ENCODE assay signal across 8 mouse cellular contexts in the genomic region with DNA sequence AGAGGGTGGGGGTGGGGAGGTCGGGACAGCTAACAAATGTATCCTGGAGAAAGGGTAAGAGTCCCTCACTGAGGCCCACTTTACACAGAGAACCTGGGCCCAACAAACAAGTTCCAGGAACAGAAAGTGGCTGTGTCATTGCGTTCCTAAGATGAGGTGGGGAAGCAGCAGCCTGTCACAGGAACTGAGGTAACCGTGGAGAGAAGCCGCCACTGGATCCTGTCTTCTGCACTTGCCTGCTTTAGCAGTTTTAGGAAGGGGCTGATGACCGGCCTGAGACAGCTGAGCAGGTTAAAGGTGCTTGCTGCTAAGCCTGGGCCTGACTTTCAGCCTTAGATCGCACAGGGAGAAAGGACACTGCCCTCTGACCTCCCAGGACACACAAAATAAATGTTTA. TPM values are rescaled to one million over a fixed set of nuclear protein-coding genes. Genes with fewer than 3 reads are reported as not detected.
DNase-seq lines count a peak whose midpoint lies in the region; ATAC-seq and TF ChIP-seq lines count a peak whose summit lies in the region.

No protein-coding gene starts in this region.

- H3K27ac ChIP-seq in ES-Bruce4 (ENCODE audit: insufficient read depth, low read length) = peak overlapping the region; percentile 97
- peak overlapping the region; percentile 100 for H3K27ac ChIP-seq in heart, postnatal 0 days (ENCODE audit: low read depth)
- peak overlapping the region; percentile 86 for H3K27ac ChIP-seq in liver, adult 2 months (replicated peaks; ENCODE audit: insufficient read depth, low read depth, low read length)

- 29% methylated on average over 6 of the region's 6 CpGs for WGBS in heart, postnatal 0 days
- WGBS in liver, adult 2 months = 27% methylated on average over 6 of the region's 6 CpGs

- no peaks in the 10 kb centered on the region for H3K9me3 ChIP-seq in ES-Bruce4 (replicated peaks; ENCODE audit: control insufficient read depth, insufficient read depth, low read length, poor library complexity, severe bottlenecking)
- no peaks in the 10 kb centered on the region for H3K9me3 ChIP-seq in heart, postnatal 0 days (replicated peaks; ENCODE audit: control insufficient read depth, low read length)

- H3K36me3 ChIP-seq in ES-Bruce4 (ENCODE audit: control insufficient read depth, insufficient read depth, low read length, poor library complexity, severe bottlenecking) = no peaks in the 10 kb centered on the region
- no peaks in the 10 kb centered on the region for H3K36me3 ChIP-seq in heart, postnatal 0 days (replicated peaks; ENCODE audit: control insufficient read depth, insufficient read depth, low read length)
- no peaks in the 10 kb centered on the region for H3K36me3 ChIP-seq in liver, adult 2 months (ENCODE audit: control insufficient read depth, insufficient read depth, low read length)

- H3K4me1 ChIP-seq in ES-Bruce4 (ENCODE audit: control insufficient read depth, insufficient read depth, low read length) = peaks cover 22% of the 10 kb centered on the region
- peaks cover 79% of the 10 kb centered on the region for H3K4me1 ChIP-seq in heart, postnatal 0 days (ENCODE audit: control insufficient read depth, insufficient read depth)
- H3K4me1 ChIP-seq in liver, adult 2 months (ENCODE audit: control insufficient read depth, insufficient read depth, low read length) = peaks cover 20% of the 10 kb centered on the region

- no peaks in the 10 kb centered on the region for H3K27me3 ChIP-seq in ES-Bruce4 (ENCODE audit: control insufficient read depth, insufficient read depth, low read length, poor library complexity, severe bottlenecking)
- H3K27me3 ChIP-seq in heart, postnatal 0 days (ENCODE audit: control insufficient read depth, insufficient read depth, low read length) = no peaks in the 10 kb centered on the region
- no peaks in the 10 kb centered on the region for H3K27me3 ChIP-seq in liver, adult 2 months (ENCODE audit: control insufficient read depth, insufficient read depth, low read length)

- peak; percentile 57 for DNase-seq in c-Kit-negative CD71-positive TER-119-positive erythroid progenitor cells, embryonic 14.5 days (ENCODE audit: low read depth, low spot score)
- peak; percentile 39 for DNase-seq in heart, postnatal 0 days (ENCODE audit: low spot score)
- DNase-seq in liver, adult 2 months (ENCODE audit: extremely low read depth, low read depth, low spot score) = peak; percentile 74
- DNase-seq in neural tube, embryonic 10.5 days (ENCODE audit: extremely low spot score, low spot score) = peak; percentile 42
- no peak for DNase-seq in left cerebral cortex, postnatal 4 days
- DNase-seq in adrenal gland, adult 2 months = no peak

- no peak for TF ChIP-seq POLR2A in ES-Bruce4 (IDR thresholded peaks at IDR 0.05; ENCODE audit: insufficient read depth, low read length)
- no peak for TF ChIP-seq POLR2A in liver, adult 2 months (IDR thresholded peaks at IDR 0.05; ENCODE audit: extremely low read depth, insufficient read depth, low read length)

- peak overlapping the region; percentile 80 for H3K9ac ChIP-seq in ES-Bruce4 (ENCODE audit: low read depth, poor library complexity, severe bottlenecking)
- H3K9ac ChIP-seq in heart, postnatal 0 days (replicated peaks; ENCODE audit: low read depth, low read length) = no peak overlapping the region
- H3K9ac ChIP-seq in liver, adult 2 months (ENCODE audit: low read depth, low read length) = peak overlapping the region; percentile 41; the same call in 1 of the 2 replicates

- intact Hi-C loops in left cerebral cortex, postnatal 4 days (cut with DNase I) = no loop called here

- TF ChIP-seq EP300 in ES-Bruce4 (IDR thresholded peaks at IDR 0.05; ENCODE audit: insufficient read depth, low read depth, low read length) = peak; percentile 56; the same call in 1 of the 2 replicates
- TF ChIP-seq EP300 in heart, postnatal 0 days (IDR thresholded peaks at IDR 0.05; ENCODE audit: low read depth) = no peak

- ATAC-seq in heart, postnatal 0 days (ENCODE audit: insufficient read depth, low read depth) = no peak
- ATAC-seq in activated CD4-positive, CD25-positive, alpha-beta regulatory T cell, adult 4 months = no peak

- no peaks in the 10 kb centered on the region for H3K79me2 ChIP-seq in liver, adult 2 months (ENCODE audit: control insufficient read depth, insufficient read depth, low read length)

- TF ChIP-seq CTCF in ES-Bruce4 (IDR thresholded peaks at IDR 0.05; ENCODE audit: low read depth, low read length) = no peak
- no peak for TF ChIP-seq CTCF in heart, postnatal 0 days (IDR thresholded peaks at IDR 0.05; ENCODE audit: low read depth)
- no peak for TF ChIP-seq CTCF in liver, adult 2 months (IDR thresholded peaks at IDR 0.05; ENCODE audit: low read depth, low read length)

- H3K4me2 ChIP-seq in heart, postnatal 0 days (ENCODE audit: low read depth, low read length) = peak overlapping the region; percentile 43; the same call in 1 of the 2 replicates

- H3K4me3 ChIP-seq in ES-Bruce4 (ENCODE audit: low read depth, low read length) = peak overlapping the region; percentile 32
- no peak overlapping the region for H3K4me3 ChIP-seq in heart, postnatal 0 days (ENCODE audit: low read depth, low read length)
- no peak overlapping the region for H3K4me3 ChIP-seq in liver, adult 2 months (ENCODE audit: insufficient read depth, low read depth, low read length)

RNA-seq across cellular contexts. Expression of a gene that starts 35.6 kb away (rescaled TPM):
- polyA plus RNA-seq in ES-Bruce4 (2011; ENCODE audit: insufficient read depth, insufficient read length, low read depth, missing spikeins) = 37.1 and 42.8 TPM in 2 replicates
- total RNA-seq in heart, postnatal 0 days (2014; rRNA removed; ENCODE audit: low replicate concordance) = 78.0 and 82.4 TPM in 2 replicates
- 46.1 and 47.1 TPM in 2 replicates for polyA plus RNA-seq in heart, postnatal 0 days (2015; fragmentation: Nextera tagmentation; extraction: Ambion mirVana)
- total RNA-seq in liver, adult 2 months (2014; rRNA removed) = 28.9 and 35.9 TPM in 2 replicates
- 40.9 and 46.6 TPM in 2 replicates for polyA plus RNA-seq in liver, adult 2 months (2012; rRNA removed)
- total RNA-seq in left cerebral cortex, postnatal 4 days (2021) = 10 to 100 TPM; 81.7 to 81.8 TPM
- 10 to 100 TPM in 1 of 2 experiments, 1 to 10 TPM in 1; 8.4 to 16.8 TPM for polyA plus RNA-seq in activated CD4-positive, CD25-positive, alpha-beta regulatory T cell, adult 4 months (2017; shearing (Covaris generic))
- total RNA-seq in adrenal gland, adult 2 months (2021) = 100 to 1,000 TPM; 106 to 109 TPM
- 119 and 125 TPM in 2 replicates for polyA plus RNA-seq in adrenal gland, adult 2 months (2012; rRNA removed)

Comparison
In these comparisons a context has a peak if more than half of its experiments do, and no peak if none do; other contexts are left out.
1. DNase-seq: peak in c-Kit-negative CD71-positive TER-119-positive erythroid progenitor cells, embryonic 14.5 days (single experiment), heart, postnatal 0 days (single experiment), liver, adult 2 months (single experiment) and neural tube, embryonic 10.5 days (single experiment); none in left cerebral cortex, postnatal 4 days (single experiment) and adrenal gland, adult 2 months (single experiment).
2. Peak in every context shown above with its lines, with median percentiles within 50 percentile points of each other: H3K27ac ChIP-seq.